Mouse (Mus musculus): ENCODE measurements around the gene Gm9044. TPM values are rescaled to one million over a fixed set of nuclear protein-coding genes. Genes with fewer than 3 reads are reported as not detected.
"Not testable (repeated sequence)": the region's sequence is repeated elsewhere in the genome, so short reads cannot be mapped to it uniquely, and the experiment has no call there.

The Gm9044 gene
- polyA plus RNA-seq, 1 experiment from 2014 or later, result not detected

DNA sequence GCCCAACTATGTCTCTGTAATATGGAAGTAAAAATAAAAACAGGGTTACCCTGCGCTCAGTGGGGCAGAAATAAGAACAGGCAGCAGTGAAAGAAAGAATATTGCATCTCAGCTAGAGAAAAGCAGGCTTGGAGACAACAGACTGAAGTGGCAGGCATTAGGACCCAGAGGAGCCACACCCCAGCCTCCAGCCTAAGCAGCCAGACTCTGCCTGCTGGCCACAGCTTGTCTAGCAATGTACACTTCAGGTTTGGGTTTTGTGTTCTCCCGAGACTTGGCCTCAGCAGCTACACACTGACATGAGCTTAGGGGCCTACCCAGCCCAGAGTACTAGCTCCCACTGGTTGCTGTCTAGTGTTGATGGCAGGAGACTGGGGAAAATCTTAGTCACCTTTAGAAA is 30.1 kb downstream of the Gm9044 start:
- not testable (repeated sequence) for H3K9ac ChIP-seq (ENCODE audit: low read length); H3K9me3 ChIP-seq (ENCODE audit: control insufficient read depth, low read length); H3K4me3 ChIP-seq (ENCODE audit: low read depth, low read length); H3K27ac ChIP-seq (ENCODE audit: low read depth); DNase-seq (ENCODE audit: low spot score); H3K27me3 ChIP-seq (replicated peaks; ENCODE audit: control insufficient read depth, insufficient read depth, low read length); H3K4me2 ChIP-seq (ENCODE audit: low read length); H3K4me1 ChIP-seq (replicated peaks; ENCODE audit: control insufficient read depth, insufficient read depth, low read length); ATAC-seq (replicated peaks; ENCODE audit: low FRiP score, low TSS enrichment, low read depth); H3K36me3 ChIP-seq (ENCODE audit: control insufficient read depth, insufficient read depth, low read length)
- 50% methylated on average over 2 of the region's 2 CpGs for WGBS

DNA sequence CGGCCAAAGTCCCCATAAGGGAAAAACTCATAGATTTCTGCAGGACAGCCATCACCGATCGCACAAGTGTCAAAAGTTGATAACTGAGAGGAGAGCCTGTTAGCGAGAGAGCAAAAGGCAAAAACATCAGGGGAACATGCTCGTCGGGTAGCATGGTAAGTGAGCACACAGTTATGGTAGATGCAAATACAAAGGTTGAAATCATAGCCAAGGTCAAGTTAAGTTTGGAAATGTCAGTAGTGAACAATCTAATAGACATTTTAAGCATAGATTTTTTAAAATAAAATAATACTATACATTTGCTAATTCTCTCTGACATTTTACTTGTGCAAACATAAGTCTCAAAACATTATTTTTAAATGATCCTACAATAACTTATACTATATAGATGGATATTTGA is 37.3 kb downstream of the Gm9044 start, which contains the start of gene Iltifb:
Gene Iltifb (minus strand): TSS at position 101 of the 400 bp plus-strand sequence.
- no peak for ATAC-seq (replicated peaks; ENCODE audit: low FRiP score, low TSS enrichment, low read depth)
- H3K27ac ChIP-seq (ENCODE audit: low read depth), result no peak within 1 kb of the TSS
- H3K4me3 ChIP-seq (ENCODE audit: low read depth, low read length), result no peak within 1 kb of the TSS
- H3K27me3 ChIP-seq (replicated peaks; ENCODE audit: control insufficient read depth, insufficient read depth, low read length), result no peaks in the 10 kb centered on the region
- no peak within 1 kb of the TSS for H3K4me2 ChIP-seq (ENCODE audit: low read length)
- H3K9ac ChIP-seq (ENCODE audit: low read length), result no peak within 1 kb of the TSS
- H3K9me3 ChIP-seq (ENCODE audit: control insufficient read depth, low read length), result no peaks in the 10 kb centered on the region
- no peak for DNase-seq (ENCODE audit: low spot score)
- 87% methylated on average over 6 of the region's 6 CpGs for WGBS
- H3K36me3 ChIP-seq (ENCODE audit: control insufficient read depth, insufficient read depth, low read length), result no peaks in the 10 kb centered on the region
- no peaks in the 10 kb centered on the region for H3K4me1 ChIP-seq (replicated peaks; ENCODE audit: control insufficient read depth, insufficient read depth, low read length)

DNA sequence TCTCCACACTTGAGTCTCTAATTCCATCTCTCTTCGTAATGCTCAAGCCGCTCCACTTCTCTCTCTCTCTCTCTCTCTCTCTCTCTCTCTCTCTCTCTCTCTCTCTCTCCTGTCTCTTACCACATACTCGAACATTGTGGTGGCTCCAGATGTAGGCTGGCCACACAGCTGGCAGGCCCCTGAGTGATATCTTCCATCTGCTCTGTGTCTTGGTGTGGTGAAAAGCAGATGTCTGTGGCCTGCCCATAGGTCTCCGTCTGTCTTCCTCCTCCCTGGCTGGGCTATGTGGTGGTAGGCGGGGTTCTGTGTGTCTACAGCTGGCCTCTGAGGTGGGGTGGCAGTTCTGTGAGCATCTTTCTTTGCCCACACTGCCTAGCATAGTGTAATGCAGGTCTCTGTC is 49.2 kb downstream of the Gm9044 start:
- H3K4me3 ChIP-seq (ENCODE audit: low read depth, low read length); H3K36me3 ChIP-seq (ENCODE audit: control insufficient read depth, insufficient read depth, low read length); H3K9ac ChIP-seq (ENCODE audit: low read length); ATAC-seq (replicated peaks; ENCODE audit: low FRiP score, low TSS enrichment, low read depth); H3K27me3 ChIP-seq (replicated peaks; ENCODE audit: control insufficient read depth, insufficient read depth, low read length); H3K27ac ChIP-seq (ENCODE audit: low read depth); H3K9me3 ChIP-seq (ENCODE audit: control insufficient read depth, low read length); DNase-seq (ENCODE audit: low spot score); H3K4me1 ChIP-seq (replicated peaks; ENCODE audit: control insufficient read depth, insufficient read depth, low read length); H3K4me2 ChIP-seq (ENCODE audit: low read length): not testable (repeated sequence)
- 80% methylated on average over 1 of the region's 5 CpGs for WGBS

DNA sequence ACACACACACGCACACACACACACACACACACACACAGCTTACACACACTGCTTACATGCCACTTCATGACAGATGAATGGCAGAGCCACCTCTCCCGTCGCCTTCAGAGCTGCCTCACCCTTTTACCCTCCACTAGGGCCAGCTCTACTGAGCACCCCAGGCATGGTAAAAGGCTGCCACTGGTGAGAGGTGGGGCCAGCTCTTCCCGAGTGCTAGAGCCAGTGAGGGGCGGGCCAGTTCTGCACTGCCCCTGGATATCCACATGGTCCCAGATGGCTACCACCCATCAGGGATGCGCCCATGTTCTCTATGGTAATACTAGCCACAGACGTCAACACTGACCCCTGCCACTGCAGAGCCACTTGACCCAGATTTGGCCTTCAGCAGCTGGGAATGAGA is 49.6 kb downstream of the Gm9044 start:
- H3K27me3 ChIP-seq (replicated peaks; ENCODE audit: control insufficient read depth, insufficient read depth, low read length); ATAC-seq (replicated peaks; ENCODE audit: low FRiP score, low TSS enrichment, low read depth); H3K9me3 ChIP-seq (ENCODE audit: control insufficient read depth, low read length); H3K36me3 ChIP-seq (ENCODE audit: control insufficient read depth, insufficient read depth, low read length); DNase-seq (ENCODE audit: low spot score); H3K4me3 ChIP-seq (ENCODE audit: low read depth, low read length); H3K4me1 ChIP-seq (replicated peaks; ENCODE audit: control insufficient read depth, insufficient read depth, low read length); H3K9ac ChIP-seq (ENCODE audit: low read length); H3K27ac ChIP-seq (ENCODE audit: low read depth); H3K4me2 ChIP-seq (ENCODE audit: low read length): not testable (repeated sequence)
- 81% methylated on average over 7 of the region's 7 CpGs for WGBS

Other genes starting within 250 kb of the Gm9044 start
- gene Mdm1, start 190.6 kb downstream of the Gm9044 start, polyA plus RNA-seq (2014; fragmentation: Nextera tagmentation; extraction: Ambion mirVana), result 20.4 and 22.3 TPM in 2 replicates
- gene Il22, start 127.5 kb downstream of the Gm9044 start, polyA plus RNA-seq (2014; fragmentation: Nextera tagmentation; extraction: Ambion mirVana), result not detected in 2 replicates
- not detected in 2 replicates for gene Gm32717, start 91.6 kb downstream of the Gm9044 start, polyA plus RNA-seq (2014; fragmentation: Nextera tagmentation; extraction: Ambion mirVana)
- gene Gm32802, start 73.7 kb downstream of the Gm9044 start, polyA plus RNA-seq (2014; fragmentation: Nextera tagmentation; extraction: Ambion mirVana), result not detected in 2 replicates
- not detected in 2 replicates for gene Iltifb, start 37.4 kb downstream of the Gm9044 start, polyA plus RNA-seq (2014; fragmentation: Nextera tagmentation; extraction: Ambion mirVana)
- not detected in 2 replicates for gene Gm9040, start 5.4 kb downstream of the Gm9044 start, polyA plus RNA-seq (2014; fragmentation: Nextera tagmentation; extraction: Ambion mirVana)
- gene Gm9045, start 5.4 kb upstream of the Gm9044 start, polyA plus RNA-seq (2014; fragmentation: Nextera tagmentation; extraction: Ambion mirVana), result not detected in 2 replicates
- not detected in 2 replicates for gene Gm9046, start 10.8 kb upstream of the Gm9044 start, polyA plus RNA-seq (2014; fragmentation: Nextera tagmentation; extraction: Ambion mirVana)
- gene Gm9048, start 16.3 kb upstream of the Gm9044 start, polyA plus RNA-seq (2014; fragmentation: Nextera tagmentation; extraction: Ambion mirVana), result not detected in 2 replicates
- gene Gm9049, start 21.7 kb upstream of the Gm9044 start, polyA plus RNA-seq (2014; fragmentation: Nextera tagmentation; extraction: Ambion mirVana), result not detected in 2 replicates
- not detected in 2 replicates for gene Ifng, start 108.6 kb upstream of the Gm9044 start, polyA plus RNA-seq (2014; fragmentation: Nextera tagmentation; extraction: Ambion mirVana)

All from intestine, embryonic 14.5 days (tissue).